Mouse (Mus musculus) CH12.LX (cell line): ENCODE measurements at regions not wholly inside any gene's neighbourhood (a gene's known extent, or its start where the extent isn't known, plus 50 kb on each side); places are given as distances from the start of the nearest gene placed in this dataset.

Experiments used
- BHLHE40 ChIP-seq: IDR thresholded peaks from 2 replicates; pipeline ENCODE4 v1.6.1; 2011; ENCODE audit warnings: mild to moderate bottlenecking, low read depth, low read length, improper control_type of control experiment
- CHD2 ChIP-seq: IDR thresholded peaks from 2 replicates; pipeline ENCODE4 v1.6.1; 2011; ENCODE audit warnings: low read length, improper control_type of control experiment
- CTCF ChIP-seq, 2 experiments: IDR thresholded peaks in 1 of 2; conservative IDR thresholded peaks in 1 of 2; 2 replicates each; pipeline ENCODE4 v1.5.1; 2011 to 2012; ENCODE audit warnings: low read depth in 2 of 2, low read length in 2 of 2, improper control_type of control experiment in 1 of 2, inconsistent platforms in 1 of 2, mild to moderate bottlenecking in 1 of 2, moderate library complexity in 1 of 2
- EP300 ChIP-seq: IDR thresholded peaks from 2 replicates; pipeline ENCODE4 v1.6.1; 2011; ENCODE audit warnings: low read length, improper control_type of control experiment
- GABPA ChIP-seq: IDR thresholded peaks from 2 replicates; pipeline ENCODE4 v1.6.1; 2012; ENCODE audit warnings: low read depth, low read length, improper control_type of control experiment, inconsistent platforms; ENCODE audit not compliant: insufficient replicate concordance
- HCFC1 ChIP-seq: IDR thresholded peaks from 2 replicates; pipeline ENCODE4 v1.6.1; 2012; ENCODE audit warnings: low read depth, mild to moderate bottlenecking, inconsistent platforms, low read length, improper control_type of control experiment
- JUND ChIP-seq: conservative IDR thresholded peaks from 2 replicates; pipeline ENCODE4 v1.6.1; 2011; ENCODE audit warnings: low read depth, low read length, improper control_type of control experiment
- MAFK ChIP-seq: IDR thresholded peaks from 2 replicates; pipeline ENCODE4 v1.6.1; 2011; ENCODE audit warnings: low read length, improper control_type of control experiment; ENCODE audit not compliant: insufficient replicate concordance
- MAX ChIP-seq: IDR thresholded peaks from 2 replicates; pipeline ENCODE4 v1.6.1; 2011; ENCODE audit warnings: low read length, improper control_type of control experiment
- NRF1 ChIP-seq: IDR thresholded peaks from 2 replicates; pipeline ENCODE4 v1.6.1; 2014; ENCODE audit warnings: low read depth, mild to moderate bottlenecking, inconsistent platforms, low read length, improper control_type of control experiment, moderate library complexity
- ZC3H11A ChIP-seq: IDR thresholded peaks from 2 replicates; pipeline ENCODE4 v1.6.1; 2012; ENCODE audit warnings: low read depth, mild to moderate bottlenecking, inconsistent platforms, low read length, improper control_type of control experiment
- ZKSCAN1 ChIP-seq: IDR thresholded peaks from 2 replicates; pipeline ENCODE4 v1.6.1; 2012; ENCODE audit warnings: low read depth, inconsistent platforms, low read length, improper control_type of control experiment, borderline replicate concordance

- TF ChIP-seq HCFC1 (no peak), JUND (no peak), EP300 (no peak), ZC3H11A (no peak), CTCF (conservative IDR thresholded peaks at IDR 0.05 in 1 of 2, IDR thresholded peaks at IDR 0.05 in 1 of 2; ENCODE audit: low read depth in 2 of 2, low read length in 2 of 2) (no peak), MAX (no peak), CHD2 (no peak), NRF1 (no peak), BHLHE40 (no peak), ZKSCAN1 (no peak), MAFK (no peak), GABPA (no peak)
Observed at GRCm38 (mm10) chr7:73222237-73222915, 152.9 kb upstream of the Rgma start.
